Mouse (Mus musculus): ENCODE results near the gene Mcu. TPM values are rescaled to one million over a fixed set of nuclear protein-coding genes. Genes with fewer than 3 reads are reported as not detected.

Gene Mcu
- polyA plus RNA-seq, 1 experiment from 2014 or later: 36.0 TPM

- H3K9me3 ChIP-seq (ENCODE audit: control insufficient read depth, low read length): no peaks in the 10 kb centered on the region
- no peak overlapping the region for H3K4me3 ChIP-seq (ENCODE audit: low read length)
- no peaks in the 10 kb centered on the region for H3K36me3 ChIP-seq (ENCODE audit: control insufficient read depth, insufficient read depth, low read length)
- no peak for ATAC-seq (ENCODE audit: low FRiP score, low TSS enrichment)
- H3K9ac ChIP-seq (ENCODE audit: low read depth, low read length): no peak overlapping the region
- no peak overlapping the region for H3K4me2 ChIP-seq (replicated peaks; ENCODE audit: low read depth, low read length)
- H3K4me1 ChIP-seq (ENCODE audit: control insufficient read depth, insufficient read depth, low read length): no peaks in the 10 kb centered on the region
- H3K27me3 ChIP-seq (ENCODE audit: control insufficient read depth, insufficient read depth, low read length): no peaks in the 10 kb centered on the region
- 69% methylated on average over 6 of the region's 6 CpGs for WGBS
- H3K27ac ChIP-seq (ENCODE audit: low read depth, low read length): no peak overlapping the region
These were observed 22.1 kb upstream of the Mcu start for GRCm38 (mm10) chr10:59638576-59638975.

DNA sequence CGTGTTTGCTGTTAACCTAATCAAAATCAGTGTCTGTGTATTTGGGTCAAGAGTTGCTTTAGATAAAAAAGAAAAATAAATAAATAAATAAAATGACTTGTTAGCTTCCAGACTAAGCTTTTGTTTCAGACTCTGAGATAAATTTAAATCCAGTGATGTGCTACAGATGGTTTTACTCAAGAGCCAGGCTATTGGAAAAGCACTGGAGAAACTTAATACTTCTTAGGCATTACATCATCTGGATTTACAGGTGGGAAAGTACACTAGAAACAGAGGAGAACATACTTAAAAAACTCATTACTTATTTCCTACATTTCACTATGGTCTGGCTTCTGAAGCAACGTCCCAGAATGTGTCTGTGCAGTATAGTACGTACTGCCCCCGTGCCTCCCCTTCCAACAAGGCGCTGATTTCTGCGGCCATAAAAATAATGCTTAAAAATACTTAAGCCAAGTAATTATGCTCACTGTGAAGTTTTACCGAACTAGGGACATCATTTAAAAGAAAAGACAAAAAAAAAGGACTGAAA, 21.2 kb upstream of the Mcu start:
- no peak overlapping the region for H3K9ac ChIP-seq (ENCODE audit: low read depth, low read length)
- peak; percentile 65; the same call in 1 of the 2 replicates for ATAC-seq (ENCODE audit: low FRiP score, low TSS enrichment)
- H3K27me3 ChIP-seq (ENCODE audit: control insufficient read depth, insufficient read depth, low read length): no peaks in the 10 kb centered on the region
- no peak overlapping the region for H3K4me2 ChIP-seq (replicated peaks; ENCODE audit: low read depth, low read length)
- no peak overlapping the region; the same call in 1 of the 2 replicates for H3K27ac ChIP-seq (ENCODE audit: low read depth, low read length)
- H3K4me3 ChIP-seq (ENCODE audit: low read length): no peak overlapping the region
- no peaks in the 10 kb centered on the region for H3K4me1 ChIP-seq (ENCODE audit: control insufficient read depth, insufficient read depth, low read length)
- no peaks in the 10 kb centered on the region for H3K9me3 ChIP-seq (ENCODE audit: control insufficient read depth, low read length)
- no peaks in the 10 kb centered on the region for H3K36me3 ChIP-seq (ENCODE audit: control insufficient read depth, insufficient read depth, low read length)
- WGBS: 20% methylated on average over 7 of the region's 7 CpGs

GRCm38 (mm10) chr10:59636751-59637533, 20.4 kb upstream of the Mcu start:
- no peaks in the 10 kb centered on the region for H3K9me3 ChIP-seq (ENCODE audit: control insufficient read depth, low read length)
- no peak overlapping the region for H3K4me3 ChIP-seq (ENCODE audit: low read length)
- ATAC-seq (ENCODE audit: low FRiP score, low TSS enrichment): peak; percentile 76; the same call in 1 of the 2 replicates
- H3K9ac ChIP-seq (ENCODE audit: low read depth, low read length): no peak overlapping the region
- H3K36me3 ChIP-seq (ENCODE audit: control insufficient read depth, insufficient read depth, low read length): no peaks in the 10 kb centered on the region
- no peaks in the 10 kb centered on the region for H3K27me3 ChIP-seq (ENCODE audit: control insufficient read depth, insufficient read depth, low read length)
- H3K4me2 ChIP-seq (replicated peaks; ENCODE audit: low read depth, low read length): no peak overlapping the region; the same call in 1 of the 2 replicates
- no peaks in the 10 kb centered on the region for H3K4me1 ChIP-seq (ENCODE audit: control insufficient read depth, insufficient read depth, low read length)
- 62% methylated on average over 16 of the region's 16 CpGs for WGBS
- peak overlapping the region; percentile 12; the same call in 1 of the 2 replicates for H3K27ac ChIP-seq (ENCODE audit: low read depth, low read length)

DNA sequence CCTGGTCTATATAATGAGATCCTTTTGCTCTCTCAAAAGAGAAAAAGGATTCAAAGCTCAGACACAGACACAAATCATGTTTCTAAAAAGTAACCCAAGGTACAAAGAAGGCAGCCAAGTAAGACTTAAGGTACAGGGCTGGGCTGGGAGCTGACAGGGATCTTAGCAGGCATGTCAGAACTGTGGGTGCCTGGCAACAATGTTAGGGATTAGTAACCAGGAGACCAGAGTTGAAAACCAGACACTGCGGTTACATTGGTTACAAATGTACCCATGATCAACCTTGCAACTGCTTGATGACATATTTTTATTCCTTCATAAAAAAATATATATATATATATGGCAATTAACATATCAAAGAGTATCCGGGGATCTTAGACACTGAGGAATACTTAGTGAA, 19.6 kb upstream of the Mcu start:
- H3K4me3 ChIP-seq (ENCODE audit: low read length): no peak overlapping the region
- no peak overlapping the region for H3K9ac ChIP-seq (ENCODE audit: low read depth, low read length)
- no peaks in the 10 kb centered on the region for H3K9me3 ChIP-seq (ENCODE audit: control insufficient read depth, low read length)
- H3K4me2 ChIP-seq (replicated peaks; ENCODE audit: low read depth, low read length): no peak overlapping the region
- no peak for ATAC-seq (ENCODE audit: low FRiP score, low TSS enrichment)
- no peaks in the 10 kb centered on the region for H3K36me3 ChIP-seq (ENCODE audit: control insufficient read depth, insufficient read depth, low read length)
- no peak overlapping the region for H3K27ac ChIP-seq (ENCODE audit: low read depth, low read length)
- H3K27me3 ChIP-seq (ENCODE audit: control insufficient read depth, insufficient read depth, low read length): no peaks in the 10 kb centered on the region
- no peaks in the 10 kb centered on the region for H3K4me1 ChIP-seq (ENCODE audit: control insufficient read depth, insufficient read depth, low read length)
- WGBS: 90% methylated on average over 2 of the region's 2 CpGs

- Histone ChIP-seq H3K4me3 (ENCODE audit: low read length) (no peak overlapping the region), H3K9me3 (ENCODE audit: control insufficient read depth, low read length) (no peaks in the 10 kb centered on the region), H3K27me3 (ENCODE audit: control insufficient read depth, insufficient read depth, low read length) (no peaks in the 10 kb centered on the region), H3K36me3 (ENCODE audit: control insufficient read depth, insufficient read depth, low read length) (no peaks in the 10 kb centered on the region), H3K4me1 (ENCODE audit: control insufficient read depth, insufficient read depth, low read length) (no peaks in the 10 kb centered on the region), H3K9ac (ENCODE audit: low read depth, low read length) (no peak overlapping the region), H3K4me2 (replicated peaks; ENCODE audit: low read depth, low read length) (no peak overlapping the region), H3K27ac (ENCODE audit: low read depth, low read length) (no peak overlapping the region)
- 73% methylated on average over 4 of the region's 4 CpGs for WGBS
- ATAC-seq (ENCODE audit: low FRiP score, low TSS enrichment): no peak
These were observed 13.0 kb upstream of the Mcu start for GRCm38 (mm10) chr10:59629506-59629782.

GRCm38 (mm10) chr10:59628641-59629505, 12.4 kb upstream of the Mcu start:
- H3K4me2 ChIP-seq (replicated peaks; ENCODE audit: low read depth, low read length): no peak overlapping the region
- ATAC-seq (ENCODE audit: low FRiP score, low TSS enrichment): no peak
- H3K27me3 ChIP-seq (ENCODE audit: control insufficient read depth, insufficient read depth, low read length): no peaks in the 10 kb centered on the region
- no peaks in the 10 kb centered on the region for H3K4me1 ChIP-seq (ENCODE audit: control insufficient read depth, insufficient read depth, low read length)
- no peak overlapping the region for H3K27ac ChIP-seq (ENCODE audit: low read depth, low read length)
- 63% methylated on average over 17 of the region's 17 CpGs for WGBS
- H3K9ac ChIP-seq (ENCODE audit: low read depth, low read length): no peak overlapping the region
- no peaks in the 10 kb centered on the region for H3K9me3 ChIP-seq (ENCODE audit: control insufficient read depth, low read length)
- H3K4me3 ChIP-seq (ENCODE audit: low read length): no peak overlapping the region
- H3K36me3 ChIP-seq (ENCODE audit: control insufficient read depth, insufficient read depth, low read length): no peaks in the 10 kb centered on the region

DNA sequence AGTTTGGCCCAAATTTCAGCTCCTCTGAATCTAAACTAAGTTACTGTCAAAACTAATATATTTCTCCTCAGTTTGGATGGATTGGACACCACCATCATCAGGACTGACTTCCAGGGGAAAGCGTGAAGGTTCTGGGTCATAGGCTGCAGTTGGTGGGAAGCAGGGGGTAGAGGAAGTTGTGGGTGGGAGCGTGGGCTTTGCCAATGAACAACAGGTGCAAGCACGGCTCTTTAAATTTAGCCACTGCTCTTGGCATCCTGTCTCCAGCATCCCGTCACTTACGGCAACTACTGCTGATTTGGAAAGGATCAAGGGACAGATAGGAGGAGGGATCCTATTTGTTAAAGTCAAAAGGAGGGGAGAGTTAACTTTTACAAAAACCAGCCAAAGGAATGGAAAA, 7.0 kb upstream of the Mcu start:
- 57% methylated on average over 5 of the region's 5 CpGs for WGBS
- ATAC-seq (ENCODE audit: low FRiP score, low TSS enrichment): no peak

GRCm38 (mm10) chr10:59621355-59621754, 4.9 kb upstream of the Mcu start:
- WGBS: 75% methylated on average over 10 of the region's 10 CpGs
- Histone ChIP-seq H3K9ac (ENCODE audit: low read depth, low read length) (no peak overlapping the region), H3K36me3 (ENCODE audit: control insufficient read depth, insufficient read depth, low read length) (no peaks in the 10 kb centered on the region), H3K4me3 (ENCODE audit: low read length) (no peak overlapping the region), H3K4me1 (ENCODE audit: control insufficient read depth, insufficient read depth, low read length) (no peaks in the 10 kb centered on the region), H3K27me3 (ENCODE audit: control insufficient read depth, insufficient read depth, low read length) (no peaks in the 10 kb centered on the region), H3K4me2 (replicated peaks; ENCODE audit: low read depth, low read length) (no peak overlapping the region), H3K27ac (ENCODE audit: low read depth, low read length) (no peak overlapping the region), H3K9me3 (ENCODE audit: control insufficient read depth, low read length) (no peaks in the 10 kb centered on the region)
- ATAC-seq (ENCODE audit: low FRiP score, low TSS enrichment): no peak

More for the DNA sequence above, 7.0 kb upstream of the Mcu start:
- Histone ChIP-seq H3K4me3 (ENCODE audit: low read length) (no peak overlapping the region), H3K36me3 (ENCODE audit: control insufficient read depth, insufficient read depth, low read length) (no peaks in the 10 kb centered on the region), H3K9ac (ENCODE audit: low read depth, low read length) (no peak overlapping the region), H3K4me1 (ENCODE audit: control insufficient read depth, insufficient read depth, low read length) (no peaks in the 10 kb centered on the region), H3K4me2 (replicated peaks; ENCODE audit: low read depth, low read length) (no peak overlapping the region), H3K27ac (ENCODE audit: low read depth, low read length) (no peak overlapping the region), H3K9me3 (ENCODE audit: control insufficient read depth, low read length) (no peaks in the 10 kb centered on the region), H3K27me3 (ENCODE audit: control insufficient read depth, insufficient read depth, low read length) (no peaks in the 10 kb centered on the region)

GRCm38 (mm10) chr10:59617776-59618175, 1.3 kb upstream of the Mcu start:
- no peak overlapping the region for H3K27ac ChIP-seq (ENCODE audit: low read depth, low read length)
- H3K9ac ChIP-seq (ENCODE audit: low read depth, low read length): no peak overlapping the region
- 91% methylated on average over 7 of the region's 7 CpGs for WGBS
- H3K4me3 ChIP-seq (ENCODE audit: low read length): no peak overlapping the region
- no peak for ATAC-seq (ENCODE audit: low FRiP score, low TSS enrichment)
- H3K27me3 ChIP-seq (ENCODE audit: control insufficient read depth, insufficient read depth, low read length): no peaks in the 10 kb centered on the region
- H3K9me3 ChIP-seq (ENCODE audit: control insufficient read depth, low read length): no peaks in the 10 kb centered on the region
- no peaks in the 10 kb centered on the region for H3K36me3 ChIP-seq (ENCODE audit: control insufficient read depth, insufficient read depth, low read length)
- H3K4me2 ChIP-seq (replicated peaks; ENCODE audit: low read depth, low read length): no peak overlapping the region
- peaks cover 10% of the 10 kb centered on the region; the same call in 1 of the 2 replicates for H3K4me1 ChIP-seq (ENCODE audit: control insufficient read depth, insufficient read depth, low read length)

Measured in kidney, embryonic 14.5 days (tissue).